Mouse (Mus musculus) neural tube, embryonic 15.5 days (tissue): ENCODE results near the gene Gm28230. TPM values are rescaled to one million over a fixed set of nuclear protein-coding genes. Genes with fewer than 3 reads are reported as not detected.
A peak's percentile ranks its signal among the peaks of the same experiment; 100 is the strongest.

Experiments
- ATAC-seq: fragments of 200-750 bp; cut with Nextera tagmentation; 2 replicates; pipeline ENCODE4 v1.8.0; 2017; ENCODE audit warnings: mild to moderate bottlenecking, moderate TSS enrichment, moderate library complexity; ENCODE audit not compliant: low FRiP score
- H3K27ac ChIP-seq: fragments of 300-500 bp; sonication (generic); replicated peaks from 2 replicates; pipeline ENCODE4 v1.5.1; 2015; ENCODE audit warnings: mild to moderate bottlenecking, inconsistent platforms
- H3K27me3 ChIP-seq: fragments of 300-500 bp; sonication (generic); replicated peaks from 2 replicates; pipeline ENCODE4 v1.6.1; 2015; ENCODE audit warnings: inconsistent platforms
- H3K36me3 ChIP-seq: fragments of 300-500 bp; sonication (generic); 2 replicates; pipeline ENCODE4 v1.6.1; 2015; ENCODE audit warnings: inconsistent platforms
- H3K4me1 ChIP-seq: fragments of 300-500 bp; sonication (generic); 2 replicates; pipeline ENCODE4 v1.6.1; 2015; ENCODE audit warnings: inconsistent platforms
- H3K4me2 ChIP-seq: fragments of 300-500 bp; sonication (generic); 2 replicates; pipeline ENCODE4 v1.6.1; 2015; ENCODE audit warnings: inconsistent platforms, mild to moderate bottlenecking, moderate library complexity
- H3K4me3 ChIP-seq: fragments of 300-500 bp; sonication (generic); replicated peaks from 2 replicates; pipeline ENCODE4 v1.5.1; 2015; ENCODE audit warnings: mild to moderate bottlenecking, inconsistent platforms
- H3K9ac ChIP-seq: fragments of 300-500 bp; sonication (generic); replicated peaks from 2 replicates; pipeline ENCODE4 v1.6.1; 2015; ENCODE audit warnings: mild to moderate bottlenecking, inconsistent platforms
- H3K9me3 ChIP-seq: fragments of 300-500 bp; sonication (generic); replicated peaks from 2 replicates; pipeline ENCODE4 v1.6.1; 2016; ENCODE audit warnings: inconsistent platforms
- WGBS: fragments of 180-500 bp; shearing (Covaris S2); methylation state at CpG from one replicate; pipeline ENCODE4 v1.1.7; 2015; ENCODE audit warnings: mixed read lengths; 5-methylcytosine and 5-hydroxymethylcytosine counted together
- polyA plus RNA-seq: library from polyadenylated mRNA; unstranded; fragments of >200 nt; fragmentation: Nextera tagmentation; extraction: Ambion mirVana; gene quantifications from 2 replicates; pipeline ENCODE4 v1.2.1, GENCODE M21; 2015

Gm28230 gene
- polyA plus RNA-seq, 1 experiment from 2014 or later: 2.0 TPM

DNA sequence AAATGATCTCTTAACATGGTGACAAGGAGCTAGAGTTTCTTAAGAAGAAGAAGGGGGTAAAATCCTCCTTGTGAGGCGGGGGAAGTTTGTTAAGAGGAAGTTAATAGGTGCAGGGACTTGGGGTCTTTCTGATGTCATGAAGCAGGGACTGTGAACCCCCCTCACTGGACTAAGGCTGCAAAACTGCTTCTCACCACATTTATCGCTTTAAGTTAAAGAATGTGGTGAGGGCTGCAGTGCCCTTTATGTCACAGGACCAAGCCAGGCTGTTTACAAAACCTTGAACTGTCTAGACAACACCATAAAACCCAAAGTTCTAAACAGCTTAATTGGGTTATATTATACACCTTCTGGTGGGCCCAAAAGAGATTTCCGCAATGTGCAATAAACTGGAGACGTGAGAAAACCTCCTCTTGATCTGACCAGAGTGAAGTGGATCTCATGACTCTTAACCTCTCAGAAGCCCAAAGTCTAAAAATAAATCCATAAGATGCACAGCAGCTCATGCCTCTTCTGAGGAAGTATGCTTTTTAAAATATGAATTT lies 41.4 kb upstream of the Gm28230 start:
- no peak for ATAC-seq
- 11% methylated on average over 4 of the region's 4 CpGs for WGBS
- H3K4me3 ChIP-seq: peak overlapping the region; percentile 15

DNA sequence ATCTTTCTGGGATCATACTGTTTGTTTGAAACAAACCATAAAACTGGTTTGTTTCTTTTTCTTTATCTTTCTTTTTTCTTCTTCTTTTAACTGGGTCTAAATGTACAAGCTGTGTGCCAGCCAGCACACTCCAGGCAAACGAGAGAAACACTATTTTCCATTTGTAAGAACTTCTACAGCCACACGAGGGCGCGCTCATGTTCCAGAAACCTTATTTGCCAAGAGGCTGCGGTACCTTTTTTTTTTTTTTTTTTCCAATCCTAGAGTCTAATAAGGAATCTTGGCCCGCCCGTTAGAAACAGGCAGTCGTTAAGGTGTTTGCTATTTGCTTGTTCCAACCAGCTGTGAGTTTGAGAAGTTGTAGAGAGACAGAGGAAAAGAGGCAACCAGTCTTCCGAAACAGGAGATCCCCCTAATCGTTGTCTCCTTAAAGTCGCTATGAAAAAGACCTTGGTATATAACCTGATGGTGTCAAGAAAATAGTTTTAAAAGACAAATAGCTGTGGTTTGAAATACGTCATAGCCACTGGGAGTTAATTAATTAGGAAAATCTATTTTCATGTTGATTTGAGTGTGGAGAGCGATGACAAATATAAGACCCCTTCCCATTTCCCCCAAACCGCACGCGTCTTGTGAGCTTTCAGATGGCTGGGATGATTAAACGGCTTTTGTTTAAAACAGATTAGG lies 40.1 kb upstream of the Gm28230 start:
- no peak for ATAC-seq
- peak overlapping the region; percentile 48 for H3K4me2 ChIP-seq
- H3K4me1 ChIP-seq: peaks cover 20% of the 10 kb centered on the region
- peak overlapping the region; percentile 70; the same call in 1 of the 2 replicates for H3K27ac ChIP-seq
- H3K36me3 ChIP-seq: no peaks in the 10 kb centered on the region
- H3K4me3 ChIP-seq: peak overlapping the region; percentile 39
- no peaks in the 10 kb centered on the region for H3K9me3 ChIP-seq
- 3% methylated on average over 17 of the region's 17 CpGs for WGBS
- H3K9ac ChIP-seq: peak overlapping the region; percentile 31; the same call in 1 of the 2 replicates
- H3K27me3 ChIP-seq: peaks cover 52% of the 10 kb centered on the region

More for the DNA sequence above, 41.4 kb upstream of the Gm28230 start:
- Histone ChIP-seq H3K27ac (no peak overlapping the region), H3K4me2 (peak overlapping the region; percentile 53), H3K9ac (no peak overlapping the region), H3K27me3 (peaks cover 58% of the 10 kb centered on the region), H3K36me3 (no peaks in the 10 kb centered on the region), H3K4me1 (peaks cover 14% of the 10 kb centered on the region), H3K9me3 (no peaks in the 10 kb centered on the region)

- WGBS: under 1% methylated on average over 27 of the region's 27 CpGs
- Histone ChIP-seq H3K27me3 (peaks cover 52% of the 10 kb centered on the region), H3K4me2 (peak overlapping the region; percentile 48), H3K9me3 (no peaks in the 10 kb centered on the region), H3K4me3 (peak overlapping the region; percentile 39), H3K4me1 (peaks cover 18% of the 10 kb centered on the region), H3K27ac (peak overlapping the region; percentile 70), H3K9ac (peak overlapping the region; percentile 31), H3K36me3 (no peaks in the 10 kb centered on the region)
- ATAC-seq: no peak
Observed at GRCm38 (mm10) chr2:74686988-74687697, 39.4 kb upstream of the Gm28230 start.

DNA sequence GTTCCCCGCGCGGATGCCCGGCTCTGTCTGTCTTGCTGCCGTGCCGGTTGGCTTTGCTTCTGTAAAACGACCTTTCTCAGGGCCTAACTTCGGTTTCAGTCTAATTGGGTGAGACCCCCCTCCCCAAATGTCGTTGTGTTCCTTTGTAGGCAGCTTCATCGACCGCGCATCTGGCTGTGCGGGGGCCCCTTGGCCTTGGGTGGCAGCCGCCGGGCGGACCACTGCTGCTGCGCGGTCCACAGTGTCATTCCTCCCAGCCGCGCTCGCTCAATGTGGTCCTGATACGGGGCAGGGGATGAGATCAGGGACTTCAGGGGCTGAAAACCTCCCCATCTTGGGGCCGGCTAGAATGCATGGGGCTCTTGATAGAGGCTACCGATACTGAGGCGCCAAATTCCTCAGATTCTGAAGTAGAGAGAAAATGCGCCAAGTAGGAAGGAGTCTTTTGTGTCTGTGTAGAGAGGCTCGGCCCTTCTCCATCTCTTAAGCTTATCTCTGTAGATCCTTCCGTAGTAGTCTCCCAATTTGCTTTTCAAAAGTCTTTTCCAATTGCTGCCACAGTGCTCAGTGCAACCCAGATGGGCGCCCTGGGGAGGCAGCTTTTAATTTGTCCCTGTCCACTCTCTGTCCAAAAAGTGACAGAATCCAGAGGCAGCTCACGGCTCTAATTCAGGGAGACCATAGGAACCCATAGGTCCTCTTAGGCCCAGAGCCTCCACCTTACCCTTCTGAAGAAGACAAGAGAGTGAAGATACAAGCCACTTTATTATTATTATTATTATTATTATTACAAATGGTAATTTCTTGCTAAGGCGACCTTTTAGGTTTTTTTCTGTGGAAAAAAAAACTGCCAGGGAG lies 38.6 kb upstream of the Gm28230 start:
- peak overlapping the region; percentile 70 for H3K27ac ChIP-seq
- 1% methylated on average over 31 of the region's 31 CpGs for WGBS
- peak overlapping the region; percentile 48 for H3K4me2 ChIP-seq
- no peak for ATAC-seq
- H3K4me3 ChIP-seq: peak overlapping the region; percentile 39
- no peaks in the 10 kb centered on the region for H3K9me3 ChIP-seq
- peaks cover 19% of the 10 kb centered on the region for H3K4me1 ChIP-seq
- peaks cover 57% of the 10 kb centered on the region for H3K27me3 ChIP-seq
- H3K9ac ChIP-seq: peak overlapping the region; percentile 31
- H3K36me3 ChIP-seq: no peaks in the 10 kb centered on the region

- H3K27me3 ChIP-seq: peaks cover 57% of the 10 kb centered on the region
- no peak for ATAC-seq
- H3K27ac ChIP-seq: peak overlapping the region; percentile 62
- peak overlapping the region; percentile 10 for H3K4me3 ChIP-seq
- H3K36me3 ChIP-seq: no peaks in the 10 kb centered on the region
- H3K9ac ChIP-seq: 0 out of 2 replicates have a peak overlapping the region, but pooled peaks have one; percentile 17
- peak overlapping the region; percentile 48 for H3K4me2 ChIP-seq
- H3K9me3 ChIP-seq: no peaks in the 10 kb centered on the region
- H3K4me1 ChIP-seq: peaks cover 22% of the 10 kb centered on the region
- WGBS: 5% methylated on average over 12 of the region's 12 CpGs
Observed at GRCm38 (mm10) chr2:74688795-74689573, 37.5 kb upstream of the Gm28230 start.

- no peaks in the 10 kb centered on the region for H3K36me3 ChIP-seq
- H3K27ac ChIP-seq: peak overlapping the region; percentile 62
- peak overlapping the region; percentile 10 for H3K4me3 ChIP-seq
- peaks cover 54% of the 10 kb centered on the region for H3K27me3 ChIP-seq
- H3K9me3 ChIP-seq: no peaks in the 10 kb centered on the region
- no peak for ATAC-seq
- peaks cover 22% of the 10 kb centered on the region for H3K4me1 ChIP-seq
- 3% methylated on average over 24 of the region's 24 CpGs for WGBS
- peak overlapping the region; percentile 48 for H3K4me2 ChIP-seq
- 0 out of 2 replicates have a peak overlapping the region, but pooled peaks have one; percentile 17 for H3K9ac ChIP-seq
Observed at GRCm38 (mm10) chr2:74689574-74690337, 36.8 kb upstream of the Gm28230 start.

DNA sequence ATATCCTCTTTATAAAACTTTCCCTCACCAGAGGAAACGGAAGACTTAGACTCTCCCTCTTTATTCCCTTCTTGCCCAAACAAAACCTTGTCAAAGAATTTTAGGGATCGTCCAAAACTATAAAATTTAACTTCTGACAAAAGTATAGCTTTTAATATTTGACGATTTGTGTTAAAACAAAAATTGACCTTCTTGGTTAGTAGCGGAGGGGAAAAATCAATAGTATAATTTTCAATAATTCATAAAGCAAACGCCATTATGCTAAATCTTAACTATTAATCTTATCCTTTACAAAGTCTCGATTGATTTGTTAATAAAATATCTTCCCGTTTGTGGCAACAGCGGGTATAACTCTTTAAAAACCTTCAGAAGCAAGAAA lies 36.2 kb upstream of the Gm28230 start:
- no peak for ATAC-seq
- peaks cover 25% of the 10 kb centered on the region for H3K4me1 ChIP-seq
- no peak overlapping the region for H3K27ac ChIP-seq
- H3K9me3 ChIP-seq: no peaks in the 10 kb centered on the region
- 6% methylated on average over 8 of the region's 8 CpGs for WGBS
- H3K27me3 ChIP-seq: peaks cover 55% of the 10 kb centered on the region
- H3K4me3 ChIP-seq: peak overlapping the region; percentile 10
- H3K36me3 ChIP-seq: no peaks in the 10 kb centered on the region
- peak overlapping the region; percentile 68 for H3K4me2 ChIP-seq
- H3K9ac ChIP-seq: no peak overlapping the region

DNA sequence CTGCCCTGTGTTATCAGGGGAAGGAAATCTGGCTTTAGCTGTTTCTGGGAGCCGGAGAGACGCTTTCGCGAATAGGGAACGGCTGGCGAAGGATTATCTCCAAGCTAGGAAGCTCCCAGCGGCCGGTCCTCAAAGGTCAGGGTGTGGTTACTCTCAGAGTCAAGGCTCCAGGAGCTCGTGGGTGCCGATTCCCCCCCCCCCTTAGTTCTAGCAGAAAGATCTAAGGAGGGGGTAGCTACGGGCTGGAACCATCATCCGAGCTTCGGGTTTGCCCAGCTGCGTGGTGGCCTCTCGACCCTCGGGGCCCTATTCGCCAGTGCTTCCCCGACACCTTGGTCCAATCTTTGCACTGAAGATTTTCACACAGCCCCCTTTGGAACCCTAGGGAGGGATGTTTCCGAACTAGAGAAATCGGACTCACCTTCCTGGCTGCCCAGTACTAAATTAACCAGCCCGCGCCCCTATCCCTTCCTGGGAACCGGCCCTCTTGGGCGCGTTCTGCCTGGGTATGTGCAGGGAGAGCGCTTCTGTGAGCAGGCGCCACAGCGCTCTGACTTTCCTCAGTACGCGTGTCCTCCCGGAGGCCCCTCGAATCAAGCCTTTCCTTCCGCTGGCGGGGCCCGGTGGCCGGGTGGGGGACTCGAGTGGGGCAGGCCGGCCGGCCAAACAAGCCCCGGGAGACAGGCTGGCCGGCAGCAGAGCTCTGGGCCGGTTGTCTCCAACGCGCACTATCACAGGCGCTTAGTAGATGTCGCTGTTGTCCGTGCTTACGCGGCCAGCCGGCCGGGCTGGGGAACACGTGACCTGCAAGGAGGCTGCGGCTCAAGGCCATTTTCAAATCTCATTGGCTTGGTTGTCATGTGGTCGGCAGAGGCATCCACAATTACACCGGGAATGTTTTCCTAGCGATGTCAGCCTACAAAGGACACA lies 35.2 kb upstream of the Gm28230 start, which contains the start of gene Hoxd10:
Gene Hoxd10 (plus strand): TSS at position 903 of the 930 bp plus-strand sequence.
- peak within 1 kb of the TSS; percentile 68 for H3K4me2 ChIP-seq
- peak; percentile 79 for ATAC-seq
- H3K9me3 ChIP-seq: no peaks in the 10 kb centered on the region
- H3K9ac ChIP-seq: peak within 1 kb of the TSS; percentile 52
- peak within 1 kb of the TSS; percentile 50 for H3K4me3 ChIP-seq
- H3K27me3 ChIP-seq: peaks cover 57% of the 10 kb centered on the region
- H3K36me3 ChIP-seq: no peaks in the 10 kb centered on the region
- peaks cover 33% of the 10 kb centered on the region for H3K4me1 ChIP-seq
- under 1% methylated on average over 56 of the region's 56 CpGs for WGBS
- H3K27ac ChIP-seq: peak within 1 kb of the TSS; percentile 84

DNA sequence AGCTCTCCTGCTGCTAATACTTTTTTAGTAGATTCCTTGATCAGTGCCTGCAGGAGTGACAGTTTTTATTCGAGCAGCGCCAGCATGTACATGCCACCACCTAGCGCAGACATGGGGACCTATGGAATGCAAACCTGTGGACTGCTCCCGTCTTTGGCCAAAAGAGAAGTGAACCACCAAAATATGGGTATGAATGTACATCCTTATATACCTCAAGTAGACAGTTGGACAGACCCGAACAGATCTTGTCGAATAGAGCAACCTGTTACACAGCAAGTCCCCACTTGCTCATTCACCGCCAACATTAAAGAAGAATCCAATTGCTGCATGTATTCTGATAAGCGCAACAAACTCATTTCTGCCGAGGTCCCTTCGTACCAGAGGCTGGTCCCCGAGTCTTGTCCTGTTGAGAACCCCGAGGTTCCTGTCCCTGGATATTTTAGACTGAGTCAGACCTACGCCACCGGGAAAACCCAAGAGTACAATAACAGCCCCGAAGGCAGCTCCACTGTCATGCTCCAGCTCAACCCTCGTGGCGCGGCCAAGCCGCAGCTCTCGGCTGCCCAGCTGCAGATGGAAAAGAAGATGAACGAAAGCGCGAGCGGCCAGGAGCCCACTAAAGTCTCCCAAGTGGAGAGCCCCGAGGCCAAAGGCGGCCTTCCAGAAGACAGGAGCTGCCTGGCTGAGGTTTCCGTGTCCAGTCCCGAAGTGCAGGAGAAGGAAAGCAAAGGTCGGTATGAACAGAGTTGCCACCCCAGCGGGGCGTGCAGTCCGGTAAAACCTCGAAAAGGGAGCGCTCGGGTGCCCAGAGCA lies 34.3 kb upstream of the Gm28230 start:
- Histone ChIP-seq H3K9ac (peak overlapping the region; percentile 47), H3K36me3 (no peaks in the 10 kb centered on the region), H3K27me3 (peaks cover 56% of the 10 kb centered on the region), H3K9me3 (no peaks in the 10 kb centered on the region), H3K4me1 (peaks cover 41% of the 10 kb centered on the region), H3K4me3 (peak overlapping the region; percentile 50), H3K4me2 (peak overlapping the region; percentile 68), H3K27ac (peak overlapping the region; percentile 84)
- 3% methylated on average over 35 of the region's 35 CpGs for WGBS
- peak; percentile 32; the same call in 1 of the 2 replicates for ATAC-seq
